Mouse (Mus musculus) brain, embryonic 14.5 days (tissue): Measurements from ENCODE around the gene Ocm.

Experiments used
- CTCF ChIP-seq: fragments of 200-500 bp; IDR thresholded peaks from 2 replicates; pipeline ENCODE4 v1.5.1; 2012; ENCODE audit warnings: inconsistent platforms, mild to moderate bottlenecking, moderate library complexity, borderline replicate concordance; ENCODE audit not compliant: insufficient read depth, insufficient read length; ENCODE audit errors: extremely low read depth
- POLR2A ChIP-seq: fragments of 200-500 bp; IDR thresholded peaks from 2 replicates; pipeline ENCODE4 v1.6.1; 2012; ENCODE audit warnings: mild to moderate bottlenecking, inconsistent platforms, borderline replicate concordance; ENCODE audit not compliant: poor library complexity, insufficient read depth, insufficient read length, severe bottlenecking; ENCODE audit errors: extremely low read depth

DNA sequence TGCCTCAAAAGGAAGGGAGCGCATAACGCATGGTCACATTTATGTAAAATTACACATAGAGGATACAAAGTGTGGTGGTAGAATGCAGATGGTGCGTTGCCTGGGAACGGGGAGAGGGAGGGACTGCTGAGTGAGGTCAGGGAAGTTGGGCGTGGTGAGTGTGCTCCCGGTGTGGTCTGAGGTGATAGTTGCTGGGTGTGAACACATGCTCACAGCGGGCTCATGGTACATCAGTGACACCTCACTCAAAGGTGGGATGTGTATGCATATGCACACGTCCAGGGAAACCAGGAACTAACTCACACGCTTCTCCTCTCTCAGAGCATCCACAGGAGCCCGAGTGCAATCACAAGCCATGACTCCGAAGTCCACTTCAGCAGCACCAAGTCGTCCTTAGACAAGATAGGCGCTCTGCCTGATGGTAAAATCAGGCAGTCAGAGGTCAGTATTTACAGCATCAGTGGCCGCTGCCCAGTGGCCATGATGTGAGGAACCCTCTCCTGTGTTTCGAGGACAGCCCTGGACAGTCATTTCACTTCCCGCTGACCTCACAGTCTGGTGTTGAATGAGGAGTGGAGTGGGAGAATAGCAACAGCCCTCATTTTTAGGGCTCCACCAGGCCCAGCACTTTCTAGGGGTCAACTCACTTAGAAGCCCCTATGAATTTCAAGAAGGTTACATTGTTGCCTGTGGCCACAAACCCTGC is 49.6 kb downstream of the Ocm start:
- no peak for TF ChIP-seq POLR2A
- no peak for TF ChIP-seq CTCF
